Mouse (Mus musculus): Measurements from ENCODE around the gene Dusp3. TPM values are rescaled to one million over a fixed set of nuclear protein-coding genes. Genes with fewer than 3 reads are reported as not detected.

Gene Dusp3
- total RNA-seq, 2 experiments from 2014 or later = 149 to 155 TPM

DNA sequence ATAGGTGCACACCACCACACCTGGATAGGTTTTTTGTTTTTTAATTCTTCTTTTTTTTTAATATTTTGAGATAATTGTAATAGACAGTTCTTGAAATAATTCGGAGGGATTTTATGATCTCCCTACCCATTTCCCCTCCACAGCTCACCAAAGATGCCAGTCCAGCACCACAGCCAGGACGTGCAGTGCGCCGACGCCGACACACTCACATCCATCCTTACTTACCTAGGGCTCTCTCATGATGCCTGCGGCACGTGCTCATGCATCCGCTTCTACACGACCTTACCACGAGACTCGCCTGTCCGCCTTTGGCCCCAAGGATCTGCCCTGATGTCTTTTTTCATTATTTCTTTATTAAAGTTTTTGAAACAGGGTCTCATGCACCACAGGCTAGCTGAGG lies 17.0 kb downstream of the Dusp3 start:
- TF ChIP-seq CTCF (conservative IDR thresholded peaks at IDR 0.05) = no peak
- DNase-seq (ENCODE audit: low spot score in 2 of 2) = no peak
- Histone ChIP-seq H3K27ac (no peak overlapping the region), H3K4me3 (no peak overlapping the region)

DNA sequence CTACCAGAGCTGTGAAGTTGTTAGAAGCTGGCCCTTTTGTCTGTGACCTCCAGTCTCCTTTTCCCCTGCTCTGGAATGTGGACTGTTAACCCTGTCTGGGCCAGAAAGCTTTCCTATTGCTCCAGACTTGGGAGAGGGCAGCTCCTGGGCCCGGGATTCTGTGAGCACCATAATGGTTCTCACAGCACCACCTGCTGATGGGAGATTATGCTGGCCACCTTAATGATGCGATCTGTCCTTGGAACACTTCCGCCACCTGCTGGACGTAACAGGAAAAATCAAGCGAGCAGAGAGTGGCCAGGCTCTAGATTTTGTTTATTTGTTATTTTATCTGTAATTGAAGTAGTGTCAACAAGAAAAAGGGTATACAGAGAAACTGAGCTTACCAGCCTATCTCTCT lies 18.0 kb downstream of the Dusp3 start:
- peak; percentile 80 for DNase-seq (ENCODE audit: low spot score in 2 of 2)
- TF ChIP-seq CTCF (conservative IDR thresholded peaks at IDR 0.05) = peak; percentile 94
- Histone ChIP-seq H3K27ac (no peak overlapping the region), H3K4me3 (no peak overlapping the region)

DNA sequence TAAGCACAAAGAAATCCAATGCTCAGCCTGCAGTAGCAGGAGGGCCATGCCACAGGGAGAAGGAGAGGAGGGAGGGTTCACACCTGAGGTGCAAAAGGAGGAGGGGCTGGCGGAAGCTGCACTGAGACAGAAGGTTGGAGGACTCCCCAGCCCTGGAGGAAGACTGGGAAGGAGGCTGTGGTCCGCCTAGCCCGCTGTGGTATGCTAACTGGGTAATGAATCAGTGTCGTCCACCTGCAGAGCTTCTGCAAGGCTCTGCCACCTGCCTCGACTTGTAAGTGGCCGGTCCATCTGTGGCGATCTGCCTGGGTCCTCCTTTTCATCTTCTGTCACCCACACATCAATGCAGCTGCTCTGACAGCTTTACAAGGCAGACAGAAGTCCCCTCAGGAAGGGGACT lies 18.5 kb downstream of the Dusp3 start:
- no peak for TF ChIP-seq CTCF (conservative IDR thresholded peaks at IDR 0.05)
- Histone ChIP-seq H3K4me3 (no peak overlapping the region), H3K27ac (no peak overlapping the region)
- DNase-seq (ENCODE audit: low spot score in 2 of 2) = no peak

GRCm38 (mm10) chr11:101966965-101967614 lies 19.7 kb downstream of the Dusp3 start, which contains the start of gene Sost:
Sost (minus strand) TSS chr11:101967015.
- TF ChIP-seq CTCF (conservative IDR thresholded peaks at IDR 0.05) = no peak
- no peak for DNase-seq (ENCODE audit: low spot score in 2 of 2)
- Histone ChIP-seq H3K27ac (no peak within 1 kb of the TSS), H3K4me3 (no peak within 1 kb of the TSS)

DNA sequence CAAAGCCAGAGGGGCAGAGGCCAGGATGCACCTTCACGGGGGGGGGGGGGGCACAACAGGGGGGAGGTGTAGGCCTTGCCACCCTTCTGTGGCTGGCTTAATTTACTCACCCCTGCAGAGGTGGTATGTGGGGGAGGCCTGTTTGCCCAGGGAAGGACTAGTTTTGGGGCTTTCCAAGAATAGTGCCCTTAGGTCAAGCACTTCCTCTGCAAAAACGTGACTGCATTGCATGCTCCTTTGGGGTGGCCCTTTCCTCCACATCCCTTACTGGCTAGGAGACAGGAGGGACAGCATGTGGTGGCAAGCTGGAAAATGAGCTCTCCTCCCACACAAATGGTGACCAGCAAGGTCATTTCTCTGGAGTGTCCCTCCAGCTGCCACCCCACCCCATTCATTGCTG lies 21.3 kb downstream of the Dusp3 start:
- DNase-seq (ENCODE audit: low spot score in 2 of 2) = no peak
- TF ChIP-seq CTCF (conservative IDR thresholded peaks at IDR 0.05) = no peak
- Histone ChIP-seq H3K4me3 (no peak overlapping the region), H3K27ac (no peak overlapping the region)

DNA sequence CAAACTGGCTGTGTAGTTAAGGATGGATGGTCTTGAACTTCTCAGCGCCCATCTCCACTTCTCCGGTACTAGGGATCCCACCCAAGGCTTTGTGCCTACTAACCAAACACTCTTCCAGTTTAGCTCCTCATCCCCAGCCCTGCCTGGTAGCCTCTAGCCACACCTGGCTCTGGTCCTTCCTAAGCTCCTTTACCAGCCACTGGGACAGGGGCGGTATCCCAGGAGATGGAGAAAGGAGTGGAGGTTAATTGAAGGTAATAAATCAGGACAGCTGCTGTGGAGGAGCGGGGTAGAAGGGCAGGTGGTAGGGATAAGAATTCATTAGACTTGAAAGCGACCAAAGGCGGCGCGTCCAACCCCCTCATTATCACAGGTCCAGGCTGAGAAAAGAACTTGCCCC lies 22.2 kb downstream of the Dusp3 start:
- no peak for TF ChIP-seq CTCF (conservative IDR thresholded peaks at IDR 0.05)
- H3K27ac ChIP-seq = no peak overlapping the region
- DNase-seq (ENCODE audit: low spot score in 2 of 2) = peak in 1 of 2 experiments; percentile 5
- no peak overlapping the region for H3K4me3 ChIP-seq

GRCm38 (mm10) chr11:101963473-101964291 lies 23.1 kb downstream of the Dusp3 start:
- Histone ChIP-seq H3K4me3 (peak overlapping the region; percentile 54), H3K27ac (no peak overlapping the region)
- DNase-seq (ENCODE audit: low spot score in 2 of 2) = no peak
- no peak for TF ChIP-seq CTCF (conservative IDR thresholded peaks at IDR 0.05)

DNA sequence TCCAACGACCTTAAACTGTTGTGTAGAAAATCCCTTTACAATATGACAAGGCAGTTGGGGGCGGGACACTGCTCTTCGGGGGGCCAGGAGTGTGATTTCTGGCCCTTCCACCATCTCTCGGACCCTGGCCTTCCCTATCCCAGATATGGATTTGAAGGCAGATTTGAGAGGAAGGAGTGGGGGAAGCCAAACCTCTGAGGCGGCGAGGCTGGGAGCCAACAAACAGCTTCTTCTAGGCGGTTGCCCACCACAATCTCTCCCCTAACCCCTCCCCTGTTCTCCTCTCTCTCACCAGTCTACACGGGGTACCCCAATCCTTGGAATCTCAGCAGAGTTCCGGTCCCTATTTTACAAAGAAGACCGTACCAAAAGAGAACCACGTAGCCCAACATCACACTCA lies 23.8 kb downstream of the Dusp3 start:
- H3K27ac ChIP-seq = no peak overlapping the region
- DNase-seq (ENCODE audit: low spot score in 2 of 2) = no peak
- no peak for TF ChIP-seq CTCF (conservative IDR thresholded peaks at IDR 0.05)
- no peak overlapping the region; the same call in 1 of the 2 replicates for H3K4me3 ChIP-seq

DNA sequence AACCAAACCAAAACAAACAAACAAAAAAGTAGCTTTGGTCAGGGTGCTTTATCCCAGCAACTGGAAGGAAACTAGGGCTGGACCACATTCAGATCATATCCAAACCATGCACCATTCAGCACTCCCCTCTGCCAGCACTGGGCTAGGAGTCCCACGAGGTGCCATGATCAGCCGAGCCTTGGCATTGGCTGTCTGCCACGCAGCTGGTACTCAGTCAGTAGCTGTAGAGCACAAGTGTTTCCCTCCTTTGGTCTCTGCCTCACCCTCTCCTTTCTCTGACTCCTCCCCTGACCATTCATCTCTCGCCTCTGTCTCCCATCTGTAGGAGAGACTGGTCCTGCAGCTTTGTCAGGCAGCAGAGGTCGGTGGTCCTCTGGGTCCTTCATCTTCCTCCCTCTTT lies 29.3 kb downstream of the Dusp3 start:
- no peak overlapping the region for H3K4me3 ChIP-seq
- TF ChIP-seq CTCF (conservative IDR thresholded peaks at IDR 0.05) = no peak
- no peak overlapping the region for H3K27ac ChIP-seq
- no peak for DNase-seq (ENCODE audit: low spot score in 2 of 2)

DNA sequence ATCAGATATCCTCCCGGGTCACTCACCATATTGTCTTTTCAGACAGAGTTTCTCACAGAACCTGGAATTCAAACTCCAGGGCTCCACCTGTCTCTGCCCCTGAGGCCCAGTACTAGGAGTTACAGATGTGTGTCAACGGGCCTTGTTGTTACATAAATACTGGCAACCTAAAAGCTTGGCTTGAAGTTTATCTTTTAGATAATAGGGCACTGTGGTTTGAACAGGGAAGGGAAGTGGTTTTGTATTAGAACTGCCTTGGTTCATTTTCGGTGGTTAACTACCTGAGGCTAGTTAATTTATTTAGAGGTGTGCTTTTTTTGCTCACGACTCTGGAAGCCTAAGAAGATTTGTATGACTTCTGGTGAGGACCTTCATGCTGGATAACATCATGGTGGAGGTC lies 33.4 kb downstream of the Dusp3 start:
- no peak overlapping the region; the same call in 1 of the 2 replicates for H3K27ac ChIP-seq
- H3K4me3 ChIP-seq = no peak overlapping the region
- DNase-seq (ENCODE audit: low spot score in 2 of 2) = no peak
- no peak for TF ChIP-seq CTCF (conservative IDR thresholded peaks at IDR 0.05)

DNA sequence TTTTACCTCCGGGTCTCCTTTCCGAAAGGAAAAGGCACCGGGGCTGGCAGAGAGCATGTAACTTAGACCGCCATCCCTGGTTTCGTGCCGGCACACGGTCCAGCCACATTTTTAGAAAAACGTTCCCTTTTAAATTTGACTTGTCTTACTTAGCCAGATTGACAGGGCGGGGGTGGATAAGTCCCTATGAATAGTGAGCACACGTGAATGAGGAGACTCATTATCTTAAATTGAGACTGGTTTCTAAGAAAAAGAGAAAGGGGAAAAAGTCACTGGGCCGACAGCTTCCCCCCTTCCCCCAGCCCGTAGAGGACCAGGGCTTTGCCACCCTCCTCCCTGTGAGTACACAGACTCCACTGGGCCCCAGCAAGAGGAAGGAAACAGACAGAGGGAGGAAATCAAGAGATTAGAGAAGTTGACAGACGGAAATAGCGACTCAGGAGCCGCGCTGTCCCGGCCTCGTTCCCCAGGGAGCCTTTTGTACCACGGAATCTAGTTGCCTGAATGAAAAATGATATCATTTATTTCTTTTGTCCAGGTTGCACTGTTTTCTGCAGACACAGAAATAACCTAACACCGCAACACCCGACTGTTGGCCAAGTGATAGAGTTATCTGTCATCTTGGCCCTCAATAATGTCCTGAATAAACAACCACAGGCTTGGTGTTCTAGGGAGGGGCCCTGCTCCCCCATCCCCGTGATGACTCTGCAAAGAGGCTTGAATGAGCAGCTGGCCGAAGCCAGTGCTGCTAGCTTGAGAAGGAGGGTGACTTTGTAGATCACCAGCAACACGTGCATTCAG lies 34.1 kb downstream of the Dusp3 start:
- Histone ChIP-seq H3K27ac (no peak overlapping the region; the same call in 1 of the 2 replicates), H3K4me3 (no peak overlapping the region)
- DNase-seq (ENCODE audit: low spot score in 2 of 2) = no peak
- TF ChIP-seq CTCF (conservative IDR thresholded peaks at IDR 0.05) = no peak

DNA sequence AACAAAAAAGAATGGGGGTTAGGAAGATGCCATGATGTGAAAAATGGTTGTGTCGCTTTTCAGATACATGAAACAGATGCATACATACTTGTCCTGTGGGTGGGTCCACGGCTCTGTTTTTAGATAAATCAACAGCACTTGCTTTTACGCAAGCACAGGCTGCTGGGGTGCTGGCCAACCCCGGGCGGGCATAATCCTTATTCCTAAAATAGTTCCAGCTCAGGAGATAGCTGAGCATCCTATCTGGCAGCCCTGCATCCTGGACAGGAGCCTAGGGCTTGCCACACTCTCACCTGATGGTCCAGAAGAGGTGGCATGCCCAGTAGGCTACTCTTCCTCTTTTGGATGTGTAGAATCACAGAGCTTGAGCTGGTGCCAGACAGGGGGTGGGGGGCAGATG lies 36.8 kb downstream of the Dusp3 start:
- TF ChIP-seq CTCF (conservative IDR thresholded peaks at IDR 0.05) = no peak
- Histone ChIP-seq H3K27ac (no peak overlapping the region), H3K4me3 (no peak overlapping the region)
- DNase-seq (ENCODE audit: low spot score in 2 of 2) = no peak

- no peak overlapping the region for H3K27ac ChIP-seq
- no peak overlapping the region for H3K4me3 ChIP-seq
- no peak for DNase-seq (ENCODE audit: low spot score in 2 of 2)
- 0 out of 2 replicates have a peak, but pooled peaks have one; percentile 10 for TF ChIP-seq CTCF (conservative IDR thresholded peaks at IDR 0.05)
These were observed 40.3 kb downstream of the Dusp3 start for GRCm38 (mm10) chr11:101946525-101946924.

Data from layer of hippocampus, adult 2 months (tissue).